Mouse (Mus musculus): ENCODE measurements at regions not wholly inside any gene's neighbourhood (a gene's known extent, or its start where the extent isn't known, plus 50 kb on each side); places are given as distances from the start of the nearest gene placed in this dataset.

DNA sequence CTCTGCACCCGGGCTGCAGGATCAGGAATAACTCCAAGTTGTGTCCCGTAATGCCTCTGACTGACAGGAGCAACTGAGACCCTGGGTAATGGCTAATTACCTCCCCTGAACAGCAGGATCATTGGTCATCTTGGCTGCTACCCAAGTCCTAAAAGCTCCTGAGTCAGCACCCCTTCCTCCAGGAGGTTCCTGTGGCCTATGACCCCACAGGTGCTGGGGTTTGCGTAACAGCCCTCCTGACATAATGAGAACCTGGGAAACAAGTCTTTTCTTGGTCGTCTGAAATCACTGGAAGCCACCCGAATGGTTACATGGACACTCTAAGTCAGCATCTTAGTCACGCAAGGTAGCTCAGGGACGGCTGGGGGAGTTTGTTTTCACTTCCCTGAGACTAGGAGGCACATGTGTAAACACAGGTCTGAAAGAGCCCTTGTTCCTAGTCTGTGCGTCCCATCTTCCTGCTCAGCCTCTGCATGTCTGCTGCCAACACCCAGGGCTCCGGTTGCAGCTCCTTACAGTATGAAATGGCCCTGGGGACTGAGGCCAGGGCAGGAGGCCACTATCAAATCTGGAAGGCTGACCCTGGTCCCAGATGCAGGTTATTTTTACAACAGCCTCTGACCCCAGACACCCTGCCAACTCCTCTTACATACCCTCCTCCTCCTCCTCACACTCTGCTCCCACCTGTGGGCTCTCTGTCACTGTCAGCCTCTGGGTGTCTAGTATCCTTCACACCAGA lies 69.2 kb downstream of the Tomm20 start:
- TF ChIP-seq POLR2A (IDR thresholded peaks at IDR 0.05; ENCODE audit: insufficient read depth, low read depth, low read length): no peak
- no peak for TF ChIP-seq CTCF (IDR thresholded peaks at IDR 0.05; ENCODE audit: insufficient read depth, low read depth, low read length)

Measured in olfactory bulb, adult 2 months (tissue).